Mouse (Mus musculus): ENCODE measurements around the gene Plxnd1. TPM values are rescaled to one million over a fixed set of nuclear protein-coding genes. Genes with fewer than 3 reads are reported as not detected.

The Plxnd1 gene
- total RNA-seq (2021) = 10 to 100 TPM; 58.8 to 90.6 TPM
- polyA plus RNA-seq (2012; rRNA removed) = 79.9 and 102 TPM in 2 replicates
- long read RNA-seq, full-length matches to known transcripts = 3 of 19 reads
- long read RNA-seq, partial matches to known transcripts = 14 of 19 reads
- long read RNA-seq, other reads (novel, unspliced or antisense) = 2 of 19 reads

DNA sequence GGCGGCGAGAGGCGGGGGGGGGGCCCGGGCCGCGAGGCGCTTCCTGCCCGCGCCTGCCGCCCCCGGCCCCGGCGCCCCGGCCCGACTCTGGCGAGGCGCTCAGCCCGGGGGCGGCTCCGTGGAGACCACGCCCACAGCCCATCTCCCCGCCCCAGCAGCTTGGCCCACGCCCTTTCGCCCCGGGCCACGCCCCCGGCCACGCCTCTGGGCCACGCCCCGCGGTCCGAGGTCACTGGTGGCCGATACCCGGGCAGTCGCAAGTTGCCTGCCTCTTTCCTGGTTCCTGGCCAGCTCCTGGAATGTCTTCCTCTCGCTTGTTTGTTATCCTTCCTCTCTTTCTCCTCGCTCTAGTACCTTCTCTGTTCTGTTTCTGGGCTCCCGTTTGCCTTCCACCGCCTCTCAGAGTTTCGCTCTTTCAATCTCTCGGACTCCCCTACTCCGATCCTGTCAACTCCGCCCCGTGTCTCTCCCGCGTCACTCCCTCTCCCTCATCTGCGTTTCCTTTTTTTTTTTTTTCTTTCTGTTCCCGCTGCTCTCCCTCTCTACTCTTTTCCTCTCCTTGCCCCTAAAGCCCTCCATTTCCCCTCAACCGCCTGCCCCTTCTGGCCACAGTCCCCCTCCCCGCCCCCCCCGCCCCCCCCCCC is at the start of gene Plxnd1:
Gene Plxnd1 (minus strand): TSS at position 129 of the 644 bp plus-strand sequence.
- peak; percentile 98 to 100 for DNase-seq
- TF ChIP-seq CTCF (IDR thresholded peaks at IDR 0.05) (no peak), EP300 (IDR thresholded peaks at IDR 0.05; ENCODE audit: insufficient read depth, low read depth, low read length) (0 out of 2 replicates have a peak, but pooled peaks have one; percentile 56), POLR2A (IDR thresholded peaks at IDR 0.05; ENCODE audit: insufficient read depth, low read depth, low read length) (peak; percentile 92)
- intact Hi-C loops (cut with DNase I) = loop anchor here (1.0 to 2.0 kb wide), 2 partner anchors 36 to 84 kb away; no protein-coding TSS in a partner anchor
- 2% methylated on average over 48 of the region's 51 CpGs for WGBS
- Histone ChIP-seq H3K27ac (peak within 1 kb of the TSS; percentile 96), H3K27me3 (ENCODE audit: control insufficient read depth, insufficient read depth, low read length) (no peaks in the 10 kb centered on the region), H3K79me2 (replicated peaks; ENCODE audit: control insufficient read depth, insufficient read depth, low read length) (peaks cover 10% of the 10 kb centered on the region), H3K4me1 (ENCODE audit: control insufficient read depth, insufficient read depth, low read length) (peaks cover 32% of the 10 kb centered on the region), H3K4me3 (peak within 1 kb of the TSS; percentile 91), H3K9ac (ENCODE audit: low read depth, low read length) (peak within 1 kb of the TSS; percentile 96), H3K36me3 (ENCODE audit: control insufficient read depth, insufficient read depth, low read length) (no peaks in the 10 kb centered on the region; the same call in 1 of the 2 replicates)

DNA sequence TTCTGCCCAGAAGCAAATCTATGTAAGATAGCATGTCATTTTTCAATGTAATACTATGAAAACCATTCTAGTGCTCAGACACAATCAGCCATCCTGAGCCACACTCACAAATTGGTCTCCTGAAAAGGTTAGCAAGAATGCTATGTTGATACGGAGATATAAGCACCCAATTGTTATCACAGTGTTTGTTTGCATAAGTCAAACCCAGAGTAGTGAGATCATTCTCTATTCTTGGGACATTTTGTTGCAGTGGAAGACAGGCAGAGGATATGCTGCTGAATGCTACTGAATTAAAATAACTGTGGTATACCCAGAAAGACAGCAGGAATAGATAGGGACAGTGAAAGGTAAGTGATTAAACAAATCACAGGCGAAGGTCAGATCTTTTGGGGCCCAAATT is 49.2 kb upstream of the Plxnd1 start:
- Histone ChIP-seq H3K4me3 (no peak overlapping the region), H3K27me3 (ENCODE audit: control insufficient read depth, insufficient read depth, low read length) (no peaks in the 10 kb centered on the region), H3K79me2 (replicated peaks; ENCODE audit: control insufficient read depth, insufficient read depth, low read length) (no peaks in the 10 kb centered on the region; the same call in none of the 2 replicates), H3K27ac (peak overlapping the region; percentile 64), H3K4me1 (ENCODE audit: control insufficient read depth, insufficient read depth, low read length) (peaks cover 7% of the 10 kb centered on the region), H3K36me3 (ENCODE audit: control insufficient read depth, insufficient read depth, low read length) (peaks cover 34% of the 10 kb centered on the region), H3K9ac (ENCODE audit: low read depth, low read length) (no peak overlapping the region)
- 21% methylated on average over 2 of the region's 2 CpGs for WGBS
- TF ChIP-seq EP300 (IDR thresholded peaks at IDR 0.05; ENCODE audit: insufficient read depth, low read depth, low read length) (no peak), CTCF (IDR thresholded peaks at IDR 0.05) (no peak), POLR2A (IDR thresholded peaks at IDR 0.05; ENCODE audit: insufficient read depth, low read depth, low read length) (no peak)
- intact Hi-C loops (cut with DNase I) = no loop called here
- no peak for DNase-seq

DNA sequence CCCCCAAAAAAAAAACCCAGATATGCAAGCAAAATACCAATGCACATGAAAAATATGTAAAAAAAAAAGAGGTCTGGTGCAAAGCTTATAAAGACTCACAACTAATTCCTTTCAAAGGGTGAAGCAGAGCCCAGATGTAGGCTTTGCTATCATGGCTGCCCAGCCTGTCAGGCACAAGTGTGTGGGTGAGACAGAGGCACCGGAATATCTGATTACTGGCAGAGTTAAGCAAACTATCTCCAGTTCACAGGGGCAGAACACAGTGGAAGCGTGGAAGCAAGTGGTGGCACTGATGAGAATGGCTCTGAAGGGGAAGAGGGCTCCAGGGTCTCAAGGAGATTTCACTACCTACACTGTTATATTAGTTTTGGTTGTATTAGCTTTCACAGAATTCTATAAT is 43.4 kb upstream of the Plxnd1 start:
- no peak overlapping the region for H3K27ac ChIP-seq
- intact Hi-C loops (cut with DNase I) = no loop called here
- peaks cover 6% of the 10 kb centered on the region for H3K79me2 ChIP-seq (replicated peaks; ENCODE audit: control insufficient read depth, insufficient read depth, low read length)
- 62% methylated on average over 2 of the region's 2 CpGs for WGBS
- peaks cover 7% of the 10 kb centered on the region for H3K4me1 ChIP-seq (ENCODE audit: control insufficient read depth, insufficient read depth, low read length)
- H3K9ac ChIP-seq (ENCODE audit: low read depth, low read length) = no peak overlapping the region
- DNase-seq = no peak
- H3K36me3 ChIP-seq (ENCODE audit: control insufficient read depth, insufficient read depth, low read length) = peaks cover 36% of the 10 kb centered on the region
- H3K4me3 ChIP-seq = no peak overlapping the region
- no peak for TF ChIP-seq POLR2A (IDR thresholded peaks at IDR 0.05; ENCODE audit: insufficient read depth, low read depth, low read length)
- TF ChIP-seq EP300 (IDR thresholded peaks at IDR 0.05; ENCODE audit: insufficient read depth, low read depth, low read length) = no peak
- TF ChIP-seq CTCF (IDR thresholded peaks at IDR 0.05) = no peak
- H3K27me3 ChIP-seq (ENCODE audit: control insufficient read depth, insufficient read depth, low read length) = no peaks in the 10 kb centered on the region

DNA sequence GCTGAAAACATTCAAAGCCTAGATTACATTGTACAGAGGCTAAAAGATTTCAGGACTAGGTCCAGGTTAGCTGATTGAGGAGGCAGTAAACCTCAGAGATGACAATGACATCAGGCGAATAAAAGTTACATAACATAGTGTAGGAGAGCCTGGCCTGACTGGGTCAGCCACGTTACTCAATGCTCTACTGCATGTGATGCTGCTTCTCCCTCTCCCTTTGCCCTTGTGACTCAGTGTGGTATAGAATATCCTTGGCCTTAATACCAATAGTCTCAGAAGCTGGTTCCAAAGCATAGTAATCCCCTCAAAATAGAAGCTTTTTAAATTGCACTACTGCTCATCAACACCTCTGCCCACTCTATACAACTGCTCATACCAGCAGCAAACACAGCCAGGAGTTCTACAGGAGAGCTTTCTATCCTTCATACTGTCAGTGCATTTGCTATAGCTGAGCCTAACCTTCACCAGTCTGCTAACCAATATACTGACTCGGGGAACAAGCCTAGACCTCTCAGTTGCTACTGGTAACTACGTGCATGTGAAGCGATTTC is 42.6 kb upstream of the Plxnd1 start:
- intact Hi-C loops (cut with DNase I) = no loop called here
- Histone ChIP-seq H3K9ac (ENCODE audit: low read depth, low read length) (no peak overlapping the region), H3K27me3 (ENCODE audit: control insufficient read depth, insufficient read depth, low read length) (no peaks in the 10 kb centered on the region), H3K79me2 (replicated peaks; ENCODE audit: control insufficient read depth, insufficient read depth, low read length) (peaks cover 6% of the 10 kb centered on the region), H3K36me3 (ENCODE audit: control insufficient read depth, insufficient read depth, low read length) (peaks cover 36% of the 10 kb centered on the region), H3K4me3 (no peak overlapping the region), H3K4me1 (ENCODE audit: control insufficient read depth, insufficient read depth, low read length) (peaks cover 7% of the 10 kb centered on the region), H3K27ac (no peak overlapping the region)
- 73% methylated on average over 5 of the region's 5 CpGs for WGBS
- no peak for DNase-seq
- TF ChIP-seq CTCF (IDR thresholded peaks at IDR 0.05) (no peak), EP300 (IDR thresholded peaks at IDR 0.05; ENCODE audit: insufficient read depth, low read depth, low read length) (no peak), POLR2A (IDR thresholded peaks at IDR 0.05; ENCODE audit: insufficient read depth, low read depth, low read length) (no peak)

DNA sequence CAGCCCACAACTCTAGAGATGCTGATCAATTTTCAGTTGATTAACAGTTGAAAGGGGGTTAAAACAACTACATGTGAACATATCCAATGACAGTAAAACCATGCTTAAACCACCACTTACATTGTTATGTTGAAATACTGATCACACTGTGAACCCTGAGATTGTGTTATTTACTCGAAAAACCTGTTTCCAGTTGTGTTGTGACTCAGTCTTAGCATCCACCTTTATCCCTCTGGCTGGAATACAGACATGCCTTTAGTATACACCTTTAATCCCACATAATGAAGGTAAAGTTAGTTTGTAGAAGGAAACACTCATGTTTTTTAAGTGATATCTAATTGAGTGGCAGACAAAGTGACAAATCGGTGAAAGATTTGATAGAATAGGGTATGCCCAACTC is 41.8 kb upstream of the Plxnd1 start:
- no peak overlapping the region for H3K9ac ChIP-seq (ENCODE audit: low read depth, low read length)
- H3K4me3 ChIP-seq = no peak overlapping the region
- H3K79me2 ChIP-seq (replicated peaks; ENCODE audit: control insufficient read depth, insufficient read depth, low read length) = peaks cover 6% of the 10 kb centered on the region
- peaks cover 7% of the 10 kb centered on the region for H3K4me1 ChIP-seq (ENCODE audit: control insufficient read depth, insufficient read depth, low read length)
- H3K36me3 ChIP-seq (ENCODE audit: control insufficient read depth, insufficient read depth, low read length) = peaks cover 29% of the 10 kb centered on the region
- H3K27me3 ChIP-seq (ENCODE audit: control insufficient read depth, insufficient read depth, low read length) = no peaks in the 10 kb centered on the region
- intact Hi-C loops (cut with DNase I) = no loop called here
- TF ChIP-seq POLR2A (IDR thresholded peaks at IDR 0.05; ENCODE audit: insufficient read depth, low read depth, low read length) = no peak
- no peak for DNase-seq
- no peak overlapping the region for H3K27ac ChIP-seq
- WGBS = 93% methylated on average over 2 of the region's 2 CpGs

DNA sequence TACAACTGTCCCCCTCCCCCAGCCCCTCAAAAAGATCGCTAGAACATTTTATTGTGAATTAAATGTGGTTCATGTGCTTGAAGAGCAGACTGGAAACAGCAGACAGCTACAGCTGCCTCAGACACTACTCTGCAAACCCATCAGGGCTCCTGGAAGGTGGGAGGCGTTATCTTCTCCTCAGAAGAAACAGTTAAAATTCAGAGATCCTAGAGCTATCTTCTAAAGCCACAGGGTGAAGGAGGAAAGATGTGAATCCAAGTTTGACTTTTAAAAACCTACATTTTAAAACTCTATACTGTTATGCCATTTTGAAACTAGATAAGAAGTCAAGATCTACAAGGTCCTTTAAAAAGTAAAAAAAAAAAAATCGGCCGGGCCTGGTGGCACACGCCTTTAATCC is 36.2 kb upstream of the Plxnd1 start:
- intact Hi-C loops (cut with DNase I) = no loop called here
- WGBS = 93% methylated on average over 5 of the region's 5 CpGs
- no peaks in the 10 kb centered on the region; the same call in 1 of the 2 replicates for H3K4me1 ChIP-seq (ENCODE audit: control insufficient read depth, insufficient read depth, low read length)
- TF ChIP-seq POLR2A (IDR thresholded peaks at IDR 0.05; ENCODE audit: insufficient read depth, low read depth, low read length) = no peak
- no peak for TF ChIP-seq EP300 (IDR thresholded peaks at IDR 0.05; ENCODE audit: insufficient read depth, low read depth, low read length)
- no peak for TF ChIP-seq CTCF (IDR thresholded peaks at IDR 0.05)
- 0 out of 2 replicates have a peak, but pooled peaks cover 2% of the 10 kb centered on the region for H3K79me2 ChIP-seq (replicated peaks; ENCODE audit: control insufficient read depth, insufficient read depth, low read length)
- no peak for DNase-seq
- H3K27me3 ChIP-seq (ENCODE audit: control insufficient read depth, insufficient read depth, low read length) = no peaks in the 10 kb centered on the region
- H3K36me3 ChIP-seq (ENCODE audit: control insufficient read depth, insufficient read depth, low read length) = peaks cover 4% of the 10 kb centered on the region
- H3K4me3 ChIP-seq = no peak overlapping the region
- no peak overlapping the region for H3K9ac ChIP-seq (ENCODE audit: low read depth, low read length)
- no peak overlapping the region for H3K27ac ChIP-seq

Data from heart, adult 2 months (tissue).